8 mouse cellular contexts compared by ENCODE assay signal in genomic region chr7:19023357-19023814, GRCm38 (mm10). TPM values are rescaled to one million over a fixed set of nuclear protein-coding genes. Genes with fewer than 3 reads are reported as not detected.
DNase-seq lines count a peak whose midpoint lies in the region; ATAC-seq and TF ChIP-seq lines count a peak whose summit lies in the region.

Foxa3 (minus strand) TSS chr7:19023538.

- H3K4me3 ChIP-seq in forebrain, embryonic 11.5 days (ENCODE audit: low read depth, low read length): peak within 1 kb of the TSS; percentile 86
- peak within 1 kb of the TSS; percentile 88 for H3K4me3 ChIP-seq in limb, embryonic 10.5 days
- peak within 1 kb of the TSS; percentile 82 for H3K4me3 ChIP-seq in thymus, adult 2 months (ENCODE audit: control insufficient read depth, insufficient read depth, low read length)

- H3K9me3 ChIP-seq in forebrain, embryonic 11.5 days (ENCODE audit: control insufficient read depth, low read length): no peaks in the 10 kb centered on the region
- no peaks in the 10 kb centered on the region; the same call in 1 of the 2 replicates for H3K9me3 ChIP-seq in limb, embryonic 10.5 days (replicated peaks)

- DNase-seq in ZHBTc4 (ENCODE audit: low read depth, low spot score): peak; percentile 81
- DNase-seq in forebrain, embryonic 11.5 days (ENCODE audit: low spot score): peak; percentile 61
- peak; percentile 53 for DNase-seq in limb, embryonic 10.5 days (ENCODE audit: low spot score)
- peak; percentile 45 for DNase-seq in thymus, adult 2 months
- no peak for DNase-seq in right cerebral cortex, adult 18-20 months

- peaks cover 22% of the 10 kb centered on the region for H3K27me3 ChIP-seq in forebrain, embryonic 11.5 days (ENCODE audit: control insufficient read depth, insufficient read depth, low read length)
- H3K27me3 ChIP-seq in limb, embryonic 10.5 days (ENCODE audit: low read depth, poor library complexity, severe bottlenecking): peaks cover 47% of the 10 kb centered on the region
- H3K27me3 ChIP-seq in thymus, adult 2 months (ENCODE audit: control insufficient read depth, insufficient read depth, low read length): no peaks in the 10 kb centered on the region

- WGBS in forebrain, embryonic 11.5 days: 4% methylated on average over 30 of the region's 30 CpGs
- WGBS in limb, embryonic 10.5 days: 3% methylated on average over 30 of the region's 30 CpGs
- 6% methylated on average over 30 of the region's 30 CpGs for WGBS in thymus, adult 2 months

- peak within 1 kb of the TSS; percentile 92 for H3K9ac ChIP-seq in forebrain, embryonic 11.5 days (ENCODE audit: low read length)

- TF ChIP-seq CTCF in thymus, adult 2 months (IDR thresholded peaks at IDR 0.05; ENCODE audit: borderline replicate concordance, control insufficient read depth, extremely low read depth, insufficient read depth, low read length, poor library complexity): 0 out of 2 replicates have a peak, but pooled peaks have one; percentile 44

- H3K27ac ChIP-seq in forebrain, embryonic 11.5 days (ENCODE audit: low read depth, low read length): no peak within 1 kb of the TSS
- peak within 1 kb of the TSS; percentile 92 for H3K27ac ChIP-seq in limb, embryonic 10.5 days
- no peak within 1 kb of the TSS for H3K27ac ChIP-seq in thymus, adult 2 months (ENCODE audit: control insufficient read depth, insufficient read depth, low read length)

- H3K4me1 ChIP-seq in forebrain, embryonic 11.5 days (replicated peaks; ENCODE audit: control insufficient read depth, insufficient read depth, low read length): 0 out of 2 replicates have a peak, but pooled peaks cover 2% of the 10 kb centered on the region
- peaks cover 31% of the 10 kb centered on the region for H3K4me1 ChIP-seq in limb, embryonic 10.5 days
- peaks cover 18% of the 10 kb centered on the region for H3K4me1 ChIP-seq in thymus, adult 2 months (replicated peaks; ENCODE audit: control insufficient read depth, insufficient read depth, low read length)

- TF ChIP-seq POLR2A in thymus, adult 2 months (IDR thresholded peaks at IDR 0.05; ENCODE audit: control insufficient read depth, extremely low read depth, insufficient read depth, low read length, poor library complexity): no peak

- ATAC-seq in CD4-positive, CD25-positive, alpha-beta regulatory T cell, adult 4 months: peak; percentile 24
- peak; percentile 20 for ATAC-seq in forebrain, embryonic 11.5 days (replicated peaks; ENCODE audit: low FRiP score)
- peak; percentile 18 to 35; a peak in 1 of 4 replicates for ATAC-seq in hematopoietic stem cell, adult 5-6 weeks (replicated peaks in 1 of 2; ENCODE audit: insufficient read depth in 1 of 2, low FRiP score in 2 of 2, low TSS enrichment in 1 of 2, low read depth in 1 of 2, poor library complexity in 2 of 2, severe bottlenecking in 2 of 2)
- ATAC-seq in megakaryocyte-erythroid progenitor cell, adult 5-6 weeks (replicated peaks; ENCODE audit: low FRiP score, low TSS enrichment, poor library complexity, severe bottlenecking): peak; percentile 20; the same call in 1 of the 2 replicates

- no peaks in the 10 kb centered on the region; the same call in 1 of the 2 replicates for H3K36me3 ChIP-seq in forebrain, embryonic 11.5 days (ENCODE audit: control insufficient read depth, insufficient read depth, low read length)
- peaks cover 5% of the 10 kb centered on the region for H3K36me3 ChIP-seq in limb, embryonic 10.5 days
- H3K36me3 ChIP-seq in thymus, adult 2 months (ENCODE audit: control insufficient read depth, insufficient read depth, low read length): no peaks in the 10 kb centered on the region

- H3K4me2 ChIP-seq in forebrain, embryonic 11.5 days (ENCODE audit: low read depth, low read length, severe bottlenecking): peak within 1 kb of the TSS; percentile 62; the same call in 1 of the 2 replicates

RNA-seq across cellular contexts. Expression of gene Foxa3, which starts in this region (rescaled TPM):
- not detected for polyA plus RNA-seq in CD4-positive, CD25-positive, alpha-beta regulatory T cell, adult 4 months (2017; shearing (Covaris generic))
- not detected in 2 replicates for polyA plus RNA-seq in forebrain, embryonic 11.5 days (2014; fragmentation: Nextera tagmentation; extraction: Ambion mirVana)
- 2.7 and 3.3 TPM in 2 replicates for total RNA-seq in hematopoietic stem cell, adult 5-6 weeks (2017)
- polyA plus RNA-seq in limb, embryonic 10.5 days (2016; fragmentation: Nextera tagmentation; extraction: Ambion mirVana): not detected in 2 replicates
- total RNA-seq in megakaryocyte-erythroid progenitor cell, adult 5-6 weeks (2014; fragmentation: Nextera tagmentation): not detected in 2 replicates
- not detected in 2 replicates for total RNA-seq in megakaryocyte-erythroid progenitor cell, adult 5-6 weeks (2017)
- polyA plus RNA-seq in thymus, adult 2 months (2012; rRNA removed): 0.51 and 0.69 TPM in 2 replicates

Comparison
In these comparisons a context has a peak if more than half of its experiments do, and no peak if none do; other contexts are left out.
1. Peak in ATAC-seq in CD4-positive, CD25-positive, alpha-beta regulatory T cell, adult 4 months; RNA of the gene not detected or under 1 TPM.
2. Peak in DNase-seq, ATAC-seq, H3K4me3 ChIP-seq, H3K9ac ChIP-seq and H3K4me2 ChIP-seq in forebrain, embryonic 11.5 days; RNA of the gene not detected or under 1 TPM.
3. Peak in DNase-seq, H3K4me3 ChIP-seq and H3K27ac ChIP-seq in limb, embryonic 10.5 days; RNA of the gene not detected or under 1 TPM.
4. Peak in ATAC-seq in megakaryocyte-erythroid progenitor cell, adult 5-6 weeks; RNA of the gene not detected or under 1 TPM.
5. Peak in DNase-seq and H3K4me3 ChIP-seq in thymus, adult 2 months; RNA of the gene not detected or under 1 TPM.